Mouse (Mus musculus) testis, postnatal 10 days (tissue): ENCODE data around the gene Kansl1.

Experiments used
- DNase-seq: peaks from one replicate; pipeline ENCODE4 v3.0.0; 2021; ENCODE audit warnings: low spot score

Gene Kansl1

GRCm38 (mm10) chr11:104309377-104310225 lies 159.1 kb downstream of the Kansl1 start:
- DNase-seq, result no peak

GRCm38 (mm10) chr11:104307136-104307535 lies 161.5 kb downstream of the Kansl1 start:
- no peak for DNase-seq

GRCm38 (mm10) chr11:104306483-104306882 lies 162.2 kb downstream of the Kansl1 start:
- DNase-seq, result no peak

- no peak for DNase-seq
These were observed 162.9 kb downstream of the Kansl1 start for GRCm38 (mm10) chr11:104305711-104306110.

- no peak for DNase-seq
These were observed 165.3 kb downstream of the Kansl1 start for GRCm38 (mm10) chr11:104303088-104303960.

- DNase-seq, result no peak
These were observed 166.0 kb downstream of the Kansl1 start for GRCm38 (mm10) chr11:104302628-104303027.

- no peak for DNase-seq
These were observed 171.0 kb downstream of the Kansl1 start for GRCm38 (mm10) chr11:104297671-104298070.

GRCm38 (mm10) chr11:104295656-104296055 lies 173.0 kb downstream of the Kansl1 start:
- DNase-seq, result no peak

GRCm38 (mm10) chr11:104295145-104295544 lies 173.5 kb downstream of the Kansl1 start:
- no peak for DNase-seq

GRCm38 (mm10) chr11:104293241-104293640 lies 175.4 kb downstream of the Kansl1 start:
- no peak for DNase-seq

- no peak for DNase-seq
These were observed 176.0 kb downstream of the Kansl1 start for GRCm38 (mm10) chr11:104292443-104293220.

- DNase-seq, result peak; percentile 72
These were observed 179.2 kb downstream of the Kansl1 start for GRCm38 (mm10) chr11:104289199-104290031.

- no peak for DNase-seq
These were observed 179.8 kb downstream of the Kansl1 start for GRCm38 (mm10) chr11:104288835-104289198.

- DNase-seq, result no peak
These were observed 181.5 kb downstream of the Kansl1 start for GRCm38 (mm10) chr11:104287113-104287512.
